ENCODE assay signal across 23 mouse cellular contexts in the genomic region with DNA sequence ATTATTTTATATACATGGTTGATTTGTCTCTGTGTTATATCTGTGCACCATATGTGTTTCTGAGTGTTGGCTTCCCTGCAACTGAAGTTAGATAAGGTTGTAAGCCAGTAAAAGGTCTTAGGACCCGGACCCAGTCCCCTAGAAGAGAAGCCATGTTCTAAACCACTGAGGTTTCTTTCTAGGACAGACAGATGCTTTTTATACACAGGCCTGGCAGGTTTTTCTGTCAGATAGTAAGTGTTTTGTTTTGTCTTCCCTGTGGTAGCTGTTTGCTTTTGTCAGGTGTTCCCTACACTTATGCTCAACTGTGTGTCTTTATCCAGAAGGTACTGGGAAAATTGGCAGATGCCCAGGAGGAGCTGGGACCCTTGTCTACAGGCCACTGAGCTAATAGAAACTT.
A peak's percentile ranks its signal among the peaks of the same experiment; 100 is the strongest.
DNase-seq lines count a peak whose midpoint lies in the region; ATAC-seq and TF ChIP-seq lines count a peak whose summit lies in the region.
"Had no signal": no experiment of that assay in that cellular context is flagged by ENCODE, and none has a peak within 500 bp of the region (broad histone marks: within the 10 kb centered on the region; RNA-seq: fewer than 3 reads in every experiment).

No protein-coding gene starts in this region.

- TF ChIP-seq POLR2A in heart, adult 2 months (IDR thresholded peaks at IDR 0.05; ENCODE audit: insufficient read depth, low read depth, low read length): no peak

- no peak for TF ChIP-seq EP300 in heart, adult 2 months (IDR thresholded peaks at IDR 0.05; ENCODE audit: insufficient read depth, low read depth, low read length)

- no peaks in the 10 kb centered on the region for H3K27me3 ChIP-seq in heart, embryonic 15.5 days
- H3K27me3 ChIP-seq in heart, adult 2 months (ENCODE audit: control insufficient read depth, insufficient read depth, low read length): no peaks in the 10 kb centered on the region
- H3K27me3 ChIP-seq in midbrain, embryonic 13.5 days: no peaks in the 10 kb centered on the region
- no peaks in the 10 kb centered on the region for H3K27me3 ChIP-seq in midbrain, postnatal 0 days (ENCODE audit: insufficient read depth, low read length)
- H3K27me3 ChIP-seq: embryonic facial prominence, embryonic 13.5 days; midbrain, embryonic 12.5 days; neural tube, embryonic 12.5 days had no signal

- H3K36me3 ChIP-seq in heart, embryonic 15.5 days: no peaks in the 10 kb centered on the region
- H3K36me3 ChIP-seq in heart, adult 2 months (ENCODE audit: control insufficient read depth, insufficient read depth, low read length): peaks cover 4% of the 10 kb centered on the region
- no peaks in the 10 kb centered on the region for H3K36me3 ChIP-seq in midbrain, embryonic 13.5 days
- no peaks in the 10 kb centered on the region for H3K36me3 ChIP-seq in midbrain, postnatal 0 days (ENCODE audit: insufficient read depth, low read length)
- H3K36me3 ChIP-seq: embryonic facial prominence, embryonic 13.5 days; midbrain, embryonic 12.5 days; neural tube, embryonic 12.5 days had no signal

- no peak for ATAC-seq in heart, embryonic 15.5 days (replicated peaks; ENCODE audit: insufficient number of reproducible peaks, insufficient read depth, low FRiP score, low read depth)
- ATAC-seq in midbrain, embryonic 13.5 days: no peak
- ATAC-seq in midbrain, postnatal 0 days (ENCODE audit: low FRiP score): no peak
- ATAC-seq: activated CD4-positive, CD25-positive, alpha-beta regulatory T cell, adult 4 months; forebrain, embryonic 14.5 days had no signal

- no peaks in the 10 kb centered on the region for H3K9me3 ChIP-seq in heart, embryonic 15.5 days (replicated peaks)
- H3K9me3 ChIP-seq in midbrain, embryonic 13.5 days: no peaks in the 10 kb centered on the region
- H3K9me3 ChIP-seq in midbrain, postnatal 0 days (ENCODE audit: low read length): no peaks in the 10 kb centered on the region
- H3K9me3 ChIP-seq: embryonic facial prominence, embryonic 13.5 days; midbrain, embryonic 12.5 days; neural tube, embryonic 12.5 days had no signal

- H3K4me3 ChIP-seq in heart, embryonic 15.5 days: no peak overlapping the region
- no peak overlapping the region for H3K4me3 ChIP-seq in heart, adult 2 months
- H3K4me3 ChIP-seq in midbrain, embryonic 13.5 days (replicated peaks): no peak overlapping the region
- no peak overlapping the region for H3K4me3 ChIP-seq in midbrain, postnatal 0 days (ENCODE audit: low read depth, low read length)
- H3K4me3 ChIP-seq: embryonic facial prominence, embryonic 13.5 days; erythroblast, embryonic 14.5 days; gastrocnemius, adult 2 months; midbrain, embryonic 12.5 days; neural tube, embryonic 12.5 days had no signal

- H3K9ac ChIP-seq in heart, embryonic 15.5 days: no peak overlapping the region
- H3K9ac ChIP-seq in heart, adult 2 months (ENCODE audit: low read depth, low read length): no peak overlapping the region
- H3K9ac ChIP-seq in midbrain, embryonic 13.5 days (replicated peaks): no peak overlapping the region
- H3K9ac ChIP-seq in midbrain, postnatal 0 days (replicated peaks; ENCODE audit: low read length, poor library complexity, severe bottlenecking): no peak overlapping the region
- H3K9ac ChIP-seq: embryonic facial prominence, embryonic 13.5 days; midbrain, embryonic 12.5 days; neural tube, embryonic 12.5 days had no signal

- H3K79me2 ChIP-seq in heart, adult 2 months (replicated peaks; ENCODE audit: control insufficient read depth, insufficient read depth, low read length): no peaks in the 10 kb centered on the region; the same call in 1 of the 2 replicates

- 53% methylated on average over 1 of the region's 1 CpGs for WGBS in heart, embryonic 15.5 days
- WGBS in heart, adult 2 months: 56% methylated on average over 1 of the region's 1 CpGs
- WGBS in midbrain, embryonic 13.5 days: 89% methylated on average over 1 of the region's 1 CpGs
- 75% methylated on average over 1 of the region's 1 CpGs for WGBS in midbrain, postnatal 0 days

- no peak overlapping the region for H3K4me2 ChIP-seq in heart, embryonic 15.5 days
- no peak overlapping the region for H3K4me2 ChIP-seq in midbrain, embryonic 13.5 days (replicated peaks)
- H3K4me2 ChIP-seq in midbrain, postnatal 0 days (ENCODE audit: low read depth, low read length, poor library complexity, severe bottlenecking): no peak overlapping the region
- H3K4me2 ChIP-seq: embryonic facial prominence, embryonic 13.5 days; midbrain, embryonic 12.5 days; neural tube, embryonic 12.5 days had no signal

- peaks cover 70% of the 10 kb centered on the region for H3K4me1 ChIP-seq in heart, embryonic 15.5 days (replicated peaks)
- H3K4me1 ChIP-seq in heart, adult 2 months (ENCODE audit: control insufficient read depth, insufficient read depth, low read length): peaks cover 9% of the 10 kb centered on the region; the same call in 1 of the 2 replicates
- peaks cover 88% of the 10 kb centered on the region for H3K4me1 ChIP-seq in midbrain, embryonic 13.5 days (replicated peaks)
- peaks cover 9% of the 10 kb centered on the region for H3K4me1 ChIP-seq in midbrain, postnatal 0 days (ENCODE audit: insufficient read depth, low read length)

- no peak for TF ChIP-seq CTCF in heart, adult 2 months (IDR thresholded peaks at IDR 0.05)
- no peak for TF ChIP-seq CTCF in midbrain, postnatal 0 days (IDR thresholded peaks at IDR 0.05)

- DNase-seq in heart, adult 2 months: no peak
- DNase-seq in left cerebral cortex, postnatal 4 days: peak; percentile 21
- no peak for DNase-seq in left cerebral cortex, adult 9 months (ENCODE audit: low spot score in 2 of 2)
- DNase-seq in midbrain, postnatal 0 days (ENCODE audit: low spot score): no peak
- DNase-seq in gastrocnemius, postnatal 10 days: no peak
- DNase-seq: adrenal gland, adult 8-10 months; cerebellum, adult 18-20 months; cerebellum, postnatal 36 days; embryo, embryonic 11 days; gastrocnemius, adult 2 months; kidney, adult 18-20 months; kidney, postnatal 4 days; retina, postnatal 1 day; right cerebral cortex, postnatal 25 days; spleen, adult 18-20 months had no signal

- intact Hi-C loops in heart, adult 2 months (cut with DNase I): no loop called here
- intact Hi-C loops in left cerebral cortex, postnatal 4 days (cut with DNase I): no loop called here

- 0 out of 2 replicates have a peak overlapping the region, but pooled peaks have one; percentile 7 for H3K27ac ChIP-seq in heart, embryonic 15.5 days
- H3K27ac ChIP-seq in heart, adult 2 months: no peak overlapping the region
- H3K27ac ChIP-seq in midbrain, embryonic 13.5 days: 0 out of 2 replicates have a peak overlapping the region, but pooled peaks have one; percentile 14
- no peak overlapping the region for H3K27ac ChIP-seq in midbrain, postnatal 0 days (ENCODE audit: low read depth, low read length)
- H3K27ac ChIP-seq: gastrocnemius, adult 2 months; midbrain, embryonic 12.5 days; neural tube, embryonic 12.5 days had no signal

Comparison
In these comparisons a context has a peak if more than half of its experiments do, and no peak if none do; other contexts are left out.
1. H3K27ac ChIP-seq: peak in heart, embryonic 15.5 days (single experiment) and midbrain, embryonic 13.5 days (single experiment); none in heart, adult 2 months (single experiment) and midbrain, postnatal 0 days (single experiment).